Mouse (Mus musculus): ENCODE data around the gene Zscan12.

Gene Zscan12

DNA sequence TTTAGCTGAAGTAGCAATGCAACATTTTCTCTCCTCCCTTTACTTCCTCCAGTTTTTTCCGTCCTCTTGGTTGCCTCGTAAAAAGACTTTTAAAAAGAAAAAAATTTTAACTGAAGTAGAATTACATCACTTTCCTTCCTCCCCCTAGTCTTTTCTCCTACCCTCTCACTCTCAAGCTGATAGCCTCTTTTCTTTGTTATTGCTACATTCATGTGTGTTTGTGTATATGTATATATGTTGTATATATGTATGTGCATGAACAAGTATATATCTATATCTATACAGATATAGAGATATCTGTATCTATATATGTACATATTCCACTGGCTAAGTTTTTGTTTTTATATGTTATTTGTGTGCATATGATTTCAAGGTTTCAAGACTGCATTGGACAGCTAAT lies 40.2 kb downstream of the Zscan12 start:
- no peak for DNase-seq

- DNase-seq = no peak
Observed at GRCm38 (mm10) chr13:21407341-21407740, 44.7 kb downstream of the Zscan12 start.

- DNase-seq = peak; percentile 75
Observed at GRCm38 (mm10) chr13:21407969-21408804, 45.6 kb downstream of the Zscan12 start.

GRCm38 (mm10) chr13:21408805-21409459 lies 46.3 kb downstream of the Zscan12 start:
- no peak for DNase-seq

GRCm38 (mm10) chr13:21414231-21415212 lies 51.9 kb downstream of the Zscan12 start:
- no peak for DNase-seq

GRCm38 (mm10) chr13:21415266-21415665 lies 52.6 kb downstream of the Zscan12 start:
- DNase-seq = no peak

- no peak for DNase-seq
Observed at GRCm38 (mm10) chr13:21415750-21416149, 53.1 kb downstream of the Zscan12 start.

GRCm38 (mm10) chr13:21417298-21418010 lies 54.8 kb downstream of the Zscan12 start:
- no peak for DNase-seq

DNA sequence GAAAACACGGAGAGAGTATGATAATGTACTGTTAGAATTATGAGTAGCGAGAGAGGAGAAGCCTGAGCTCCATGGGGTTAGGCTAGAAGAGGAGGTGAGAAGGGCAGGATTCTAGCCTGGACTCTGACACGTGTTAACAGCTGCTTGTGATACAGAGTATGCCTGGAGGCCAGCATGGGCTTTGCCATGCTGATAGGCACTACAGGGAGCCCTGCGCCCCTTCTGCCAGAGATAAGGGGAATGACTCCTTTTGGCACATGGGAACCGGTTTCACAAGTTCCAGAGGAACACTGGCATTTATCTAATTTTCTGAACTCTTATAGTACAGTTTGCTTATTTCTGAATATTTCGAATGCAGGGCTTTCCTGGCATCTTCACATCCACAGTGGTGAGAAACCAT lies 56.2 kb downstream of the Zscan12 start:
- DNase-seq = no peak

Measured in right cerebral cortex, postnatal 4 days (tissue).